Mouse (Mus musculus) neural tube, embryonic 11.5 days (tissue): ENCODE data around the gene Ska2. TPM values are rescaled to one million over a fixed set of nuclear protein-coding genes. Genes with fewer than 3 reads are reported as not detected.

Experiments
- ATAC-seq: fragments of 200-750 bp; cut with Nextera tagmentation; 2 replicates; pipeline ENCODE4 v1.8.0; 2017; ENCODE audit warnings: moderate number of reproducible peaks, mild to moderate bottlenecking, moderate TSS enrichment, moderate library complexity; ENCODE audit not compliant: insufficient read depth, low FRiP score, low TSS enrichment
- DNase-seq: peaks from one replicate; pipeline ENCODE4 v3.0.0-alpha.2; 2015; ENCODE audit warnings: low spot score
- H3K27ac ChIP-seq: fragments of 300-500 bp; sonication (generic); 2 replicates; pipeline ENCODE4 v1.5.1; 2014; ENCODE audit warnings: low read depth, mild to moderate bottlenecking, low read length
- H3K27me3 ChIP-seq: fragments of 300-500 bp; sonication (generic); 2 replicates; pipeline ENCODE4 v1.6.1; 2014; ENCODE audit warnings: mild to moderate bottlenecking, low read length, mixed read lengths; ENCODE audit not compliant: control insufficient read depth, insufficient read depth
- H3K36me3 ChIP-seq: fragments of 300-500 bp; sonication (generic); 2 replicates; pipeline ENCODE4 v1.6.1; 2014; ENCODE audit warnings: mild to moderate bottlenecking, low read length, moderate library complexity, mixed read lengths; ENCODE audit not compliant: control insufficient read depth, insufficient read depth
- H3K4me1 ChIP-seq: fragments of 300-500 bp; sonication (generic); 2 replicates; pipeline ENCODE4 v1.6.1; 2014; ENCODE audit warnings: low read length, mixed read lengths; ENCODE audit not compliant: control insufficient read depth, insufficient read depth
- H3K4me2 ChIP-seq: fragments of 300-500 bp; sonication (generic); 2 replicates; pipeline ENCODE4 v1.6.1; 2014; ENCODE audit warnings: low read depth, mild to moderate bottlenecking, moderate library complexity
- H3K4me3 ChIP-seq: fragments of 300-500 bp; sonication (generic); 2 replicates; pipeline ENCODE4 v1.5.1; 2014; ENCODE audit warnings: low read depth, low read length
- H3K9ac ChIP-seq: fragments of 300-500 bp; sonication (generic); 2 replicates; pipeline ENCODE4 v1.6.1; 2014; ENCODE audit warnings: mild to moderate bottlenecking, low read length
- H3K9me3 ChIP-seq: fragments of 300-500 bp; sonication (generic); 2 replicates; pipeline ENCODE4 v1.6.1; 2016; ENCODE audit warnings: low read length; ENCODE audit not compliant: control insufficient read depth
- WGBS: fragments of 180-500 bp; shearing (Covaris S2); extraction: QIAGEN DNeasy Blood & Tissue Kit; methylation state at CpG from one replicate; pipeline ENCODE4 v1.1.7; 2014; 5-methylcytosine and 5-hydroxymethylcytosine counted together
- polyA plus RNA-seq: library from polyadenylated mRNA; unstranded; fragments of >200 nt; fragmentation: Nextera tagmentation; extraction: Ambion mirVana; gene quantifications from 2 replicates; pipeline ENCODE4 v1.2.1, GENCODE M21; 2014

Ska2 gene
- polyA plus RNA-seq, 1 experiment from 2014 or later: 93.0 TPM

DNA sequence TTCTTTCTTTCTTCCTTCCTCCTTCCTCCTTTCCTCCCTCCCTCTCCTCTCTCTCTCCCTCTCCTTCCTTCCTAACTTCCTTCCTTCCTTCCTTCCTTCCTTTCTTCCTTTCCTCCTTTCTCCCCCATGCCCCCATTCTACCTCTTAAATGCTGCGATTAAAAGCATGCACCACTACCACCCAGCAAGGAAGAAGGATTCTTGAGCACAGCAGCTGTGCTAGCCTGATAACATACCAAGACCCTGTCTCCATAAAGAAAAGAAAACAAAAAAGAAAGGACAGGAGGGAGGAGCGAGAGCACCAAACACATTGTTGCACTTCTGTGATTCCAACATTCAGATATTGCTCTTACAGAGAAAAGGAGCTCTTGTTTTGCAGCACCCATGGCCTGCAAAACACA lies 21.9 kb upstream of the Ska2 start:
- ATAC-seq: no peak
- H3K4me2 ChIP-seq: peak overlapping the region; percentile 81
- no peak for DNase-seq
- peak overlapping the region; percentile 82; the same call in 1 of the 2 replicates for H3K9ac ChIP-seq
- H3K27me3 ChIP-seq: no peaks in the 10 kb centered on the region
- peaks cover 15% of the 10 kb centered on the region for H3K4me1 ChIP-seq
- peaks cover 5% of the 10 kb centered on the region; the same call in 1 of the 2 replicates for H3K36me3 ChIP-seq
- 56% methylated on average over 2 of the region's 2 CpGs for WGBS
- H3K4me3 ChIP-seq: peak overlapping the region; percentile 83; the same call in 1 of the 2 replicates
- H3K9me3 ChIP-seq: no peaks in the 10 kb centered on the region
- no peak overlapping the region for H3K27ac ChIP-seq

DNA sequence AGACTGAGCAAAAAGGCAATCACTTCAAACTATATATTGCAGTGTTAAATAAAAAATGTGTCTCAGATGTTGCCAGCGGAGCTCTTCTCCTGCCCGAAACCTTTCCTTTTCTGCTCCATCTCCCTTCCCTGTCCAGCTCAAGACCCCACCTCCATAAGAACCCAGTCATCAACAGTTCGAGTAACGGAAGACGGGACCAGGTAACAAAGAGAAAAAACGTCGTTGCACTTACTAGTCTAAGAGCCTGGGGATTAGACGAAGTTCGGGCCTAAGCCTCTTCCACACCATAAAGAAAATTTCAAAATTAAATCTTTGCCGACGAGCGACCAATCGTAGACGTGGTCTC lies 652 bp upstream of the Ska2 start, which contains the start of gene Prr11:
Gene Prr11, minus strand, starts transcription at position 300 of the 346 bp plus-strand sequence.
- DNase-seq (no peak), ATAC-seq (no peak; the same call in 1 of the 2 replicates)
- H3K27ac ChIP-seq: peak within 1 kb of the TSS; percentile 93
- 0 out of 2 replicates have a peak, but pooled peaks cover 4% of the 10 kb centered on the region for H3K36me3 ChIP-seq
- H3K4me1 ChIP-seq: no peaks in the 10 kb centered on the region; the same call in 1 of the 2 replicates
- H3K27me3 ChIP-seq: no peaks in the 10 kb centered on the region
- H3K4me3 ChIP-seq: peak within 1 kb of the TSS; percentile 95
- WGBS: under 1% methylated on average over 14 of the region's 14 CpGs
- peak within 1 kb of the TSS; percentile 61 for H3K4me2 ChIP-seq
- peak within 1 kb of the TSS; percentile 98 for H3K9ac ChIP-seq
- H3K9me3 ChIP-seq: no peaks in the 10 kb centered on the region

DNA sequence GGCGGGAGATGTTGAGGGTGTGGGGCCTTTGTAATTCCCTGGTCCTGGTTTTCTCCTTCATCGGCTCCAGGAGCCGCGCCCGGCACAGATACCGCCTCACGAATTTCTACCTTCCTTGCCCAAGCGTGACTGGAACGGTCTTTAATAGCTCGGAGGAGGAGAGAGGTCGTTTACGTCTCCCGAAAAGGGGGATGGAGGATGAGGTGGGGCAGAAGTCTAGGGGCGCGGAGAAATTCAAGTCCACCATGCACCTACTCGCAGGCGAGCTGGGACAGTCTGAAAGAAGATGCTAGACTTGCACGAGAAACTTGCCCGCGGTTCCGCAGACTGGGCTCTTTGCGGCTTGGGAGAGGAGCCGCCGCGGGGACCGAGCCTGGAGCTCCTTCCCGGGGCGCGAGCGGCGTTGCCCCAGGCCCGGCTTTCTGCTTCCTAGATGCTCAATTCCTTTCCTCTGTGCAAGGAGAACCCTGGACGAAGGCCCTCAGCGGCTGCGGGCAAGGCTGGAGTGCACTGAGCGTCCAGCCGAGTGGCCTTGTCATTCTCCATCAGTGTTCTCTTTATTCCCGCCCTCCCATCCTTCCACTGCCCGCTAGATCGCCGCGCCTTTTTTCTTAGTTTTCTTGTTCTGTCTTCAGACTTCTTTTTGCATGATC lies 611 bp downstream of the Ska2 start:
- H3K27me3 ChIP-seq: no peaks in the 10 kb centered on the region
- H3K4me2 ChIP-seq: peak overlapping the region; percentile 51
- WGBS: under 1% methylated on average over 42 of the region's 42 CpGs
- DNase-seq: peak; percentile 58
- H3K4me1 ChIP-seq: no peaks in the 10 kb centered on the region; the same call in 1 of the 2 replicates
- ATAC-seq: no peak
- H3K9ac ChIP-seq: peak overlapping the region; percentile 98
- no peaks in the 10 kb centered on the region for H3K9me3 ChIP-seq
- H3K27ac ChIP-seq: peak overlapping the region; percentile 93
- H3K36me3 ChIP-seq: 0 out of 2 replicates have a peak, but pooled peaks cover under 1% of the 10 kb centered on the region
- H3K4me3 ChIP-seq: peak overlapping the region; percentile 95

DNA sequence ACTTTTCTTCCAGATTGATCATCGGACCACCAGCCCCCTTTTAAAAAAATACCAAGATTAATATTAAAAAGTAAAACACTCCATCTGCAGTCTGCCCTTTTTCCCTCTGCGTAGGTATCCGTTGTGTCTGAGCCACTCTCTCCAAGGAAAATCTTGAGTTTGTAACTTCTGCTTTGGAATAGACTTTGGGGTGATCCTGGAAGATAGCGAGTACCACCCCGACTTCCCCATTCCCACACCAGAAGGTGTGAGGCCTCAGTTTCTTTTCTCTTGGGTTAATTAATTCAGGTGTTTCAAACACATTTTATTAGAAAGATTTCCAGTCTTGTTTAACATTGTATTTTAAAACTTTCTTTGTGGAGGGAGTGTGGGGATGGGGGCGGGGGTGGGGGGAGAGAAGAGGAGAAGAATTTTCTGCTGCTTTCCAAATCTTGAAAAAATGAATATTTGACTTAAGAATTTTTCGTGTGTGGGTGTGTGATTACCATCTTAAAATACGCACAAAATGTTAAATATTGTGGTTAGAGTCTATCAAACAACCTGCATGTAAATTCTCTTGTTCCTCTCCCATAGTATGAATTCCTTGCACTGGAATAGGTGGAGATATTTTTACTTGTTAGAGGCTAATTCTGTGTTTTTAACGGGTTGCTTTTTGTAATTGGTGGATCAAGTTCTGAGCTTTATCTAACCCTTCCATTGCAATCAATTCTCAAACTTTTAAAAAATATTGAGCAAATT lies 1.3 kb downstream of the Ska2 start:
- H3K4me2 ChIP-seq: peak overlapping the region; percentile 51
- peak overlapping the region; percentile 93 for H3K27ac ChIP-seq
- DNase-seq (no peak), ATAC-seq (no peak)
- H3K9ac ChIP-seq: peak overlapping the region; percentile 98
- H3K4me1 ChIP-seq: no peaks in the 10 kb centered on the region; the same call in 1 of the 2 replicates
- peaks cover 3% of the 10 kb centered on the region; the same call in 1 of the 2 replicates for H3K36me3 ChIP-seq
- no peaks in the 10 kb centered on the region for H3K27me3 ChIP-seq
- WGBS: 11% methylated on average over 9 of the region's 9 CpGs
- H3K9me3 ChIP-seq: no peaks in the 10 kb centered on the region
- H3K4me3 ChIP-seq: peak overlapping the region; percentile 95

DNA sequence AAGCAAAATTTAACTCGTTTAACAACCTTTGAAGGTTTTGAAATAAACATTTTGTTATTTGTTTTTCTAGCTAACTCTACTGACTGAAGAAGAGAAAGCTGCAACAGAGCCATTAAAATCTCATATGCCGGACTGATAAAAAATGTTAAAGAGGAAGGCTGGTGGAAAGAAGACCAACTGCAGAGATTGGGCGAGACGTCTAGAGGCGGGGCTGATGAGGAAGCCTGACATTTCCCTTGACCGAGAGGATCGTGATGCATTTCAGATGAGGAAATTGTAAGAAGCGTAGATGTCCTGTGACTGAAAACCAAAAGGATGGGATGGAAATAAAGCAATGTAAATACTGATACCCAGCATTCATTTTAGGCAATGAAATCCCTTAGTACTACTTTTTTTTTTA lies 12.8 kb downstream of the Ska2 start:
- Histone ChIP-seq H3K27ac (no peak overlapping the region), H3K9me3 (no peaks in the 10 kb centered on the region), H3K27me3 (no peaks in the 10 kb centered on the region), H3K4me2 (no peak overlapping the region), H3K4me3 (no peak overlapping the region), H3K9ac (no peak overlapping the region), H3K36me3 (peaks cover 8% of the 10 kb centered on the region), H3K4me1 (peaks cover 5% of the 10 kb centered on the region; the same call in 1 of the 2 replicates)
- ATAC-seq (no peak), DNase-seq (no peak)
- 89% methylated on average over 8 of the region's 8 CpGs for WGBS

DNA sequence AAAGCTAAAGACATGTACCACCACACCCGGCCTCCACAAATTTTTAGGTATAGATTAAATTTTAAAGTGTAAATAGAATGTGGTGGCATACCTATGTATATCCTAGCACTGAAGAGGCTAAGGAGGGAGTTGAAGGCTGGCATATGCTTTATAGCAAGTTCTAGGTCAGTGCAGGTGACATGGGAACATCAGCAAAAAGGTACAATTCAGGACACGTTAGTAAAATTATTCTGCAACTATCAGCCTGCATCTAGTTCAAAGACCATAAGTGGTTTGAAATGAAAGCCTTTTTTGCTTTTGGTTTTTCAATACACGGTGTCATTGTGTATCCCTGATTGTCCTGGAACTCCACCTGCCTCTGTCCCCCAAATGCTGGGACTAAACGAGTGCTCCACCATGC lies 16.5 kb downstream of the Ska2 start:
- DNase-seq: no peak
- H3K36me3 ChIP-seq: peaks cover 9% of the 10 kb centered on the region
- H3K27ac ChIP-seq: peak overlapping the region; percentile 42; the same call in 1 of the 2 replicates
- no peak overlapping the region for H3K4me3 ChIP-seq
- no peaks in the 10 kb centered on the region for H3K9me3 ChIP-seq
- H3K4me2 ChIP-seq: peak overlapping the region; percentile 75
- ATAC-seq: no peak
- H3K4me1 ChIP-seq: peaks cover 16% of the 10 kb centered on the region
- 62% methylated on average over 4 of the region's 4 CpGs for WGBS
- no peaks in the 10 kb centered on the region for H3K27me3 ChIP-seq
- no peak overlapping the region; the same call in 1 of the 2 replicates for H3K9ac ChIP-seq

DNA sequence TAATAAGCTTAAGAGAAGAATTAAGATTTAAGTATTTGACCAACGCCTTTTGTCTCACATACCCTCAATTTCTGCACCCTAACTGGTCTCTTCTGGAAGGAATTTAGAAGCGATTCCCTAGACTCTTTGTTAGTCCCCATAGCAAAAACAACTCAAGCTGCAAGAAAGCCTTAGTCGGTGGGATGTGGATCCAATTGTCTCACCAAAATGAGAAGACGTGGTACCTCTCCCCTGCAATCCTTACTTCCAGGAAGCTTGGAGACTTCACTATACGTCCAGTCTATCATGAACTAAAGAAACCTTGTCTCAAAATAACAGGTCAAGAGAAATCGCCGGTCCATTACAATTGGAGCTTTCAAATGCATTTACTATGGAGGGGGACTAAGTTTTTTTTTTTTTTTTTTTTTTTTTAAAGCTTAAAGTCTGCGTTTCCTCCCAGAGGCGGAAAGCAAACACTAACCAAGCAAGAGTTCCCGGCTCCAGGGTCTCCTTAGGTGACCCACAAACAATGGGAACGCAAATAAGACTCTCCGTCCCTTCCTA lies 17.3 kb downstream of the Ska2 start:
- Histone ChIP-seq H3K4me2 (peak overlapping the region; percentile 75), H3K4me1 (peaks cover 16% of the 10 kb centered on the region), H3K27ac (peak overlapping the region; percentile 83), H3K4me3 (peak overlapping the region; percentile 84), H3K27me3 (no peaks in the 10 kb centered on the region), H3K36me3 (peaks cover 11% of the 10 kb centered on the region), H3K9ac (peak overlapping the region; percentile 69), H3K9me3 (no peaks in the 10 kb centered on the region)
- WGBS: 1% methylated on average over 12 of the region's 12 CpGs
- ATAC-seq: 0 out of 2 replicates have a peak, but pooled peaks have one; percentile 6
- DNase-seq: peak; percentile 29

DNA sequence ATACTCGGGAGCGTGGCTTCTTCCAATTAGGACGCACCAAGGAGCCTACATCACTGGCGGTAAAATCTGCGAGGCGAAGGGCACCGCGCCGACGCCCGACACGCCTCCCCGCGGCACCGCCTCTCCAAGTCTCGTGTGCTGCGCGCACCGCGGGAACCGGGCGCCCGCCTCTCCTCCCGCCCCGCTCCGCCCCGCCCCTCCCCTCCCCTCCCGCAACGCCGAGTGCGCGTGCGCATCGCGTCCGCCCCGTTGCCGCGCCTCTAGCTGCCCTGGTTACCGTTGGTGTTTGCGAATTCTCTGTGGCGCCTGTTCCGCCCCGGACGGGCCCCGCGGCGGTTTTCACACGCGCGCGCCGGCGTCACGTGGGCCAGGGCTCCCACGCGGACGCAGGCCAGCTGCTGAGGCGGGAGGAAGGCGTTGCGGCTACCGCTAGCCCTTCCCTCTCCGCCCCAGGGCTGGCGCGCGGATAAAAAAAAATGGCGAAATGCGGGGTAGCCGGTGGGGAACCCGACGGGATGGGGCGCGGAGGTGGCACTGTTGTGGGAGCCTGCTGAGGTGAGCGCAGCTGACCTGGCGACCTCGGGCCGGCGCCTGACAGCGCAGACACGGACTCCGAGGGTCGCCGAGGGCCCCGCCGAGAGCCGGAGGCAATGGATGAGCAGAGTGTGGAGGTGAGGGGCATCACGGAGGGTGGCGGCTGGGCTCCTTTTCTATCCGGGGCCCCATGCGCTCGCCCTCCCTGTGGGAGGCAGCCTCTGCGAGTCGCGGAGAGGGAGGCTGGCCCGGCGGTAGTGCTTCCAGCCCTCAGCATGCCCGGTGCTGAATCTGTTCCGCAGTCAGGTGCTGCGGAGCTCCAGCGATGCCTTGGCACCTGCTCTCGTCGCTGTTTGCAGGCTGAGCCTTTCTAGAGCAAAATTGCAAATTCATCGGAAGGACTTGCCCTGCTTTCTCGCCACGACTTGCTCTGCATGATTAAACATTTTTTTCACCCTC lies 18.1 kb downstream of the Ska2 start, which contains the start of gene Trim37:
Gene Trim37, plus strand, starts transcription at position 254 of the 993 bp plus-strand sequence.
- WGBS: under 1% methylated on average over 89 of the region's 105 CpGs
- Histone ChIP-seq H3K9ac (peak within 1 kb of the TSS; percentile 72), H3K27me3 (no peaks in the 10 kb centered on the region), H3K27ac (peak within 1 kb of the TSS; percentile 83), H3K4me3 (peak within 1 kb of the TSS; percentile 84), H3K9me3 (no peaks in the 10 kb centered on the region), H3K36me3 (peaks cover 9% of the 10 kb centered on the region), H3K4me2 (peak within 1 kb of the TSS; percentile 75), H3K4me1 (peaks cover 16% of the 10 kb centered on the region)
- peak; percentile 95 for DNase-seq
- peak; percentile 85 for ATAC-seq
